Mouse (Mus musculus) C3H10T1/2 (cell line): ENCODE data around the gene Ms4a1. TPM values are rescaled to one million over a fixed set of nuclear protein-coding genes. Genes with fewer than 3 reads are reported as not detected.

Experiments used
- polyA plus RNA-seq, 2 experiments: library from polyadenylated mRNA; unstranded; fragments of >200 nt; fragmentation: generic; extraction: Trizol; gene quantifications; one replicate each; pipeline ENCODE4 v1.2.1; 2012; ENCODE audit warnings: missing spikeins in 2 of 2

Gene Ms4a1
- polyA plus RNA-seq = not detected

DNA sequence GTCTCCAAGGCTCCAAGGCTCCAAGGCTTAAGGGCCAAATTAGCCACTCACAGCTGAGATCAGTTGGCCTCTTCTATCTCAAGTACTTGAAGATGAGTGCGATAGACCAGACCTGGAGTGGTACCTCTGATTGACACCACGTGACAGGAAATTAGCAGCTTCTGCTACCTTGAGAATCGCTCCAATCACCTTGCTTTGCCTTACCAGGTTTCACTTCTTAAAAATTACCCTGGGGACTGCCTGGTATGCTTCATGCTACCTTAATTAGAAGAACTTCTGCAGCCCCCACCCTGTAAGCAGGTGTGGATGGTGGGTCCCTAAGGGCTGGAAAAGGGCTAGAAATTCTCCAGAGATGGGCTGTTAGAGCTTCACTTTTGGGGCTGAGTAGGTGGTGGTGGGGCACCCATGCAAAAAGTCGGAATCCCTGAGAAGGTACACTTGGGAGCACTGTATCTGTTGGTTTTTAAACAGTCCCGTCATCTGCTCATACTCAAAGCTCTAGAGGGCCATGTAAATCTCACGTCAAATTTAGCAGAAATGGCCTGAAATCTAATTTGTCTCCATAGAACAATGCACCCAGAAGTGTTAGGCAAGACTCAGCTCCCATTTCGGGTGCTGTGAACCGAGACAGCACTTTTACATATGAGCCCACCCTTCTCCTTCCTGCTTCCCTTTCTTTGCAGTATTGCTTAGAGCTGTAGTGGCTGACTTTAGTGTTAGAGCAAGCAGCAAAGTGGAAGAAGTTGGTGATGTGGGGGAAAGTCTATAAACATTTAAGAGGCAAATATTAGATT, at the start of gene Ms4a1:
Ms4a1 (minus strand) TSS at position 190 of the 794 bp plus-strand sequence.

DNA sequence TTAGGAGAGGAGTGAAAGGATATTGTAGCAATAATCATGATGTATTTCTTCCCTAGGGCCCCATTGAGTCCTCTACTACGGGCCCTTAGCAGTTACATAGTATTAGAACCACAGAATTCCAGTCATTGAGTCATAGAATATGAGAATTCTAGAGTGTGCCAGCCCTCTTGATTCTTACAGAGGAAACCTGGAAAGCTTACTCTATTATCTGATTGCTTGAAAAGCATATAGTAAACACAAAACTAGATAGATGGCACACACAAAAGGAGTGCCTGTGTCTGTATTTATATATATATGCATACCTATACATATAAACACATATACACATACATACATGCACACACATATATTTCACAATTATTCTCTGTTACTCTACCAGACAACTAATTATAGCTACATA, 48.3 kb upstream of the Ms4a1 start, which contains the start of gene Ms4a14:
Ms4a14 (minus strand) TSS at position 101 of the 400 bp plus-strand sequence.

GRCm38 (mm10) chr19:11283773-11284172, 17.7 kb upstream of the Ms4a1 start, which contains the start of gene Ms4a5:
Gene Ms4a5, minus strand, starts transcription at chr19:11283873.

DNA sequence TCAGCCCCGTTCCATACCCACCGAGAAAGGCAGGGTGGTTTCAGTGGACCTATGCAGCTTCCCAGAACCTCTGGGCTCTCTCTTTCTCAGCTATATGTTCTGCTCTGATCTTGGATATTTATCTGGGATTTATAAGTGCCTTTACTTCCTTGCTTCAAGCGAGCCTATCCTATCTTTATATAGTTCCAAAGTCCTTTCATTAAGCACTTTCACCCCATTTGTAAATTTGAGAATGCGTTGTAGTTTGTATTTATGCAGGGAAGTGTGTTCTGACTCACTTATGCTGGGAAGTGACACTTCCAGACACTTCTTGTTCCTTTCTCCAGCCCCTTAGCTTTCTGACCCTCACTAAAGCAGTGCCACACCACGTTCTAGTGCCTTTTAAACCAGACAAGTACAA, 33.7 kb downstream of the Ms4a1 start, which contains the start of gene Ms4a12:
Ms4a12 (minus strand) TSS at position 101 of the 400 bp plus-strand sequence.

Other genes with a start within 250 kb of the Ms4a1 start
- not detected for gene Ms4a18, start 248.2 kb downstream of the Ms4a1 start, polyA plus RNA-seq
- gene Ms4a8a, start 185.1 kb downstream of the Ms4a1 start, polyA plus RNA-seq = not detected
- gene 1700017D01Rik, start 135.4 kb downstream of the Ms4a1 start, polyA plus RNA-seq = not detected
- gene 1700025F22Rik, start 100.9 kb downstream of the Ms4a1 start, polyA plus RNA-seq = not detected
- not detected for gene Ms4a13, start 69.5 kb downstream of the Ms4a1 start, polyA plus RNA-seq
- gene Ms4a12, start 33.8 kb downstream of the Ms4a1 start, polyA plus RNA-seq = not detected
- not detected for gene Ms4a5, start 17.6 kb upstream of the Ms4a1 start, polyA plus RNA-seq
- not detected for gene Ms4a14, start 48.2 kb upstream of the Ms4a1 start, polyA plus RNA-seq
- not detected for gene Ms4a7, start 69.9 kb upstream of the Ms4a1 start, polyA plus RNA-seq
- gene Ms4a4a, start 109.3 kb upstream of the Ms4a1 start, polyA plus RNA-seq = not detected
- gene Ms4a4c, start 138.5 kb upstream of the Ms4a1 start, polyA plus RNA-seq = not detected
- not detected for gene Ms4a4b, start 177.3 kb upstream of the Ms4a1 start, polyA plus RNA-seq
- gene Ms4a6c, start 203.1 kb upstream of the Ms4a1 start, polyA plus RNA-seq = not detected
- not detected for gene Gm8369, start 219.7 kb upstream of the Ms4a1 start, polyA plus RNA-seq